Mouse (Mus musculus) heart, embryonic 14.5 days (tissue): Measurements from ENCODE around the gene Kirrel3. TPM values are rescaled to one million over a fixed set of nuclear protein-coding genes. Genes with fewer than 3 reads are reported as not detected.
A peak's percentile ranks its signal among the peaks of the same experiment; 100 is the strongest.

Experiments
- ATAC-seq: fragments of 200-750 bp; cut with Nextera tagmentation; 2 replicates; pipeline ENCODE4 v1.8.0; 2017; ENCODE audit warnings: low read depth, moderate TSS enrichment; ENCODE audit not compliant: insufficient number of reproducible peaks, insufficient read depth, low FRiP score
- H3K27ac ChIP-seq, 2 experiments: fragments of 200-500 bp in 1 of 2; fragments of 300-500 bp in 1 of 2; sonication (generic) in 1 of 2; replicated peaks in 1 of 2; 2 replicates each; pipeline ENCODE4 v1.5.1; 2012 to 2014; ENCODE audit warnings: low read depth in 2 of 2, low read length in 2 of 2, control low read depth in 1 of 2, mild to moderate bottlenecking in 1 of 2, mixed read lengths in 1 of 2; ENCODE audit not compliant: control insufficient read depth in 1 of 2, insufficient read depth in 1 of 2
- H3K27me3 ChIP-seq: fragments of 300-500 bp; sonication (generic); 2 replicates; pipeline ENCODE4 v1.6.1; 2014; ENCODE audit warnings: mild to moderate bottlenecking, low read length, control low read depth; ENCODE audit not compliant: control insufficient read depth, insufficient read depth
- H3K36me3 ChIP-seq: fragments of 300-500 bp; sonication (generic); 2 replicates; pipeline ENCODE4 v1.6.1; 2014; ENCODE audit warnings: mild to moderate bottlenecking, control low read depth, low read length, mixed read lengths; ENCODE audit not compliant: control insufficient read depth, insufficient read depth
- H3K4me1 ChIP-seq, 2 experiments: fragments of 200-500 bp in 1 of 2; fragments of 300-500 bp in 1 of 2; sonication (generic) in 1 of 2; 2 replicates each; pipeline ENCODE4 v1.6.1; 2012 to 2014; ENCODE audit warnings: low read length in 2 of 2, control low read depth in 1 of 2, mixed read lengths in 1 of 2; ENCODE audit not compliant: control insufficient read depth in 2 of 2, insufficient read depth in 2 of 2
- H3K4me2 ChIP-seq: fragments of 300-500 bp; sonication (generic); 2 replicates; pipeline ENCODE4 v1.6.1; 2014; ENCODE audit warnings: mild to moderate bottlenecking, low read length
- H3K4me3 ChIP-seq, 2 experiments: fragments of 200-500 bp in 1 of 2; fragments of 300-500 bp in 1 of 2; sonication (generic) in 1 of 2; 2 replicates each; pipeline ENCODE4 v1.5.1; 2012 to 2014; ENCODE audit warnings: low read length in 2 of 2, mild to moderate bottlenecking in 2 of 2, control low read depth in 1 of 2, low read depth in 1 of 2, moderate library complexity in 1 of 2; ENCODE audit not compliant: control insufficient read depth in 1 of 2, insufficient read depth in 1 of 2
- H3K9ac ChIP-seq: fragments of 300-500 bp; sonication (generic); 2 replicates; pipeline ENCODE4 v1.6.1; 2014; ENCODE audit warnings: mild to moderate bottlenecking, low read length
- H3K9me3 ChIP-seq: fragments of 300-500 bp; sonication (generic); 2 replicates; pipeline ENCODE4 v1.6.1; 2016; ENCODE audit warnings: low read length, control low read depth; ENCODE audit not compliant: control insufficient read depth
- WGBS: fragments of 180-500 bp; shearing (Covaris S2); extraction: QIAGEN DNeasy Blood & Tissue Kit; methylation state at CpG from one replicate; pipeline ENCODE4 v1.1.7; 2014; 5-methylcytosine and 5-hydroxymethylcytosine counted together
- polyA plus RNA-seq: library from polyadenylated mRNA; unstranded; fragments of >200 nt; fragmentation: Nextera tagmentation; extraction: Ambion mirVana; gene quantifications from 2 replicates; pipeline ENCODE4 v1.2.1, GENCODE M21; 2014

Gene Kirrel3
- 0.81 and 1.0 TPM in 2 replicates for polyA plus RNA-seq

DNA sequence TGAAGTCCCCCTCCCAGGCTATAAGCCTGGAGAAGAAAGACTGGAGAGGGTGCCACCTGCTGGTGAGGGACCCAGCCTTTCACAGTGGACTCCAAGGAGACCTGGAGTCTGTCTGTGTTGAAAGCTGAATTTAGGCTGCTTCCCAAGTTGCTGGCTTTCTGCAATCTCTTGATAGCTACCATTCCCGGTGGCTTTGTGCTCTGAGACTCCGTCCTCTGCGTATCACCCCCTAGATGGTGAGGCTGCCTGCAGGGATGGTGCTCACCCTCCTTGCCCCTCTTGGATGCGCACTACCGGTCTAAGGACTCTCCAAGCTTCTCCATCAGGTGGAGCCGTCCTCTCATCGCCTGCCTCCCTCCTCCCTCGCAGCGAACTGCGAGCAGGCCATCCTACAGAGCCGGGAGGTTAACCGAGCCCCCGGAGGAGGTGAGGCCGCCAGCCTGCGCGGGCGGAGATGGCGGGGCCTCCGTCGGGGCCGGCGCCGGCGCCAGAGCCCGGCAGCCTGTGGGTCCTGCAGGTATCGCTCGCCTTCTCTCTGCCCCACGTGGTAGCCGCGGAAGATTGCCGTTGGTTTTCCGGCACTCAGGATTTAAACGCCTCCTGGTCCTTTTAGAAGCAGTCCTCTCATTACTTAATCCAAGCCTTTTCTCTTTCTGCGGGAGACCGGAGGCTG is at the start of gene Kirrel3:
Gene Kirrel3 (plus strand): TSS at position 136 of the 673 bp plus-strand sequence.
- peaks cover 4 to 5% of the 10 kb centered on the region in 2 experiments; a peak in 1 of 4 replicates for H3K4me1 ChIP-seq
- 0% methylated on average over 35 of the region's 35 CpGs for WGBS

DNA sequence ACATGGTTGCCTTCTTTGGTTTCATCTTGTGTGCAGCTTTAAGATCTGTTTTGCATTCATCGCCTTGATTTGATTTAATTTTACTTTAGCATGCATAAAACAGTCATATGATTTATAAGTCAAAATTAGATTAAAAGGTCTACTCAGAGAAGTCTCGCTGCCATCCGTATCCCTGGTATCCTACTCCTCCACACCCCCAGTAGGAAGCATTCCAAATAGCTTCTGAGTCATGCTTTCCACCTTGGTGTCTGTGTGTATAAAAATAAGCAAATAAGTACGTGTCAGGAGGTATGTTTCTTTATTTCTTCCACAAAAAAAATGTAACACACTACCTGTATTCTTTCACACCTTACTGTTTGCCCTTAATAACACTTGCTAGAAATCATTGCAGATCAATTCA is 45.0 kb upstream of the Kirrel3 start:
- WGBS = 68% methylated on average over 4 of the region's 4 CpGs
- Histone ChIP-seq H3K4me1 (no peaks in the 10 kb centered on the region), H3K9ac (no peak overlapping the region), H3K9me3 (no peaks in the 10 kb centered on the region), H3K4me3 (no peak overlapping the region), H3K4me2 (no peak overlapping the region), H3K36me3 (no peaks in the 10 kb centered on the region), H3K27me3 (no peaks in the 10 kb centered on the region), H3K27ac (no peak overlapping the region)
- ATAC-seq = no peak

More for the DNA sequence above, at the start of gene Kirrel3:
- Histone ChIP-seq H3K9ac (peak within 1 kb of the TSS; percentile 35), H3K27ac (no peak within 1 kb of the TSS), H3K4me3 (peak within 1 kb of the TSS; percentile 33 to 43), H3K9me3 (no peaks in the 10 kb centered on the region), H3K4me2 (peak within 1 kb of the TSS; percentile 78), H3K27me3 (peaks cover 61% of the 10 kb centered on the region), H3K36me3 (no peaks in the 10 kb centered on the region)
- ATAC-seq = no peak

DNA sequence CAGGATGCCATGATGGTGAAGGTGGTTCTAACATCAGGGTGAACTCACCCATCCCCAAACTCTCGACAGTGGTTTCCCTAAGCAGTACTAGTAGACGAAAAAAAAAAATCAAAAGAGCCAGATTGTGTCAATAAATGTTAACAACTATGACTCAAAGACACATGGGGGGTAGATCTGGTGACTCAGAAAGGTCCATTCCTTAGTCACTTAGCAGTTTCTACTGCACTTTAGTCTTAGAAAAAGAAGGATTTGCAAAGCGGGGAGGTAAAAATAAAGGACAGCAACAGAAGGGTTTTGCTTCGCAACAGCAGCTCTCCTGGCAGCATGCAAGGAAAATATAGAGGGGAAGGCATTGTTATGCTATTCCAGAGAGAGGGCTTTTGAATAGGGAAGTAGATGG is 41.7 kb upstream of the Kirrel3 start:
- H3K27me3 ChIP-seq = no peaks in the 10 kb centered on the region
- no peaks in the 10 kb centered on the region for H3K36me3 ChIP-seq
- H3K4me3 ChIP-seq = no peak overlapping the region
- no peak for ATAC-seq
- H3K9ac ChIP-seq = no peak overlapping the region
- no peaks in the 10 kb centered on the region for H3K9me3 ChIP-seq
- H3K4me2 ChIP-seq = no peak overlapping the region
- peaks cover 3 to 4% of the 10 kb centered on the region in 2 experiments; a peak in 1 of 4 replicates for H3K4me1 ChIP-seq
- 64% methylated on average over 4 of the region's 4 CpGs for WGBS
- no peak overlapping the region for H3K27ac ChIP-seq

DNA sequence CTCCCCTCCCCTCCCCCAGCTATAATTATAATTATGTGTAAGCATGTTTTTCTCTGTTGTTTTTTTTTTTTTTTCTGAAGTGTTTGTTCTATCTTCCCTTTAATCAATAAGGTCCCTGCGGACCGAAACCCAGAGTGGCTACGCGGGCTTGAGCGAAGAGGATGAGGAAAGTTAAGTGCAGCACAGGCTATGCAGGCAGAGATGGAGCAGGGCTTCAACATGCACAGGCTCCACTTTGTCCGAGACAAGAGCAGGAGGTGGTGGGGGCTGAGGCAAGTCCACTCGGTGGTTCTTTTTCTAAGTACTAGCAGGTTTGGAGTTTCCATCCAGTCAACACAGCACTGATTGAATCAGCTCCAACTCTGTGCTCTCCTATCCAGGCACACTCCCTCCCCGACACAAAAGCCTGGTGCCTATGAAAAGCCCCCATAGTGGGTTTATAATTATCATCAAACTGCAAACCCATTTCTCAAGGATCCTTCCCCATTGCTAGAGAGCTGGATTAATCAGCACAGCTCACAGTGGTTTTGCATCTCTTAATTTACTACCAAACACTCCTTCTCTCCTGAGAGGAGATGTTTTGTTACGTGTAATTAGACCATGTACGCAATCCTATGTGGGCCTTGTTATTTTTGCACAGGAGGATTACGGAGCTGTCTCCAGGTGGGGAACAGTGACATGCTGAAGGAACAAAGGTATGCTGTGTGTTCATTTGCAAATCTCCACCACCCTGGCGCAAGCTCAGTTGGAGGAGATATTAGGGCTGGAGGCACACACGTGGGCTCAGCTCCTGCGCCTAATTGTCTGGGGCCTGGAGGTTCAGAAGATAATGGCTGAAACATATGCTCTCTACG is 39.0 kb upstream of the Kirrel3 start:
- Histone ChIP-seq H3K9me3 (no peaks in the 10 kb centered on the region), H3K4me1 (peaks cover 3 to 4% of the 10 kb centered on the region in 2 experiments; a peak in 1 of 4 replicates), H3K9ac (no peak overlapping the region), H3K4me3 (no peak overlapping the region), H3K27me3 (no peaks in the 10 kb centered on the region), H3K27ac (no peak overlapping the region), H3K4me2 (no peak overlapping the region), H3K36me3 (no peaks in the 10 kb centered on the region)
- WGBS = 79% methylated on average over 15 of the region's 15 CpGs
- ATAC-seq = no peak

DNA sequence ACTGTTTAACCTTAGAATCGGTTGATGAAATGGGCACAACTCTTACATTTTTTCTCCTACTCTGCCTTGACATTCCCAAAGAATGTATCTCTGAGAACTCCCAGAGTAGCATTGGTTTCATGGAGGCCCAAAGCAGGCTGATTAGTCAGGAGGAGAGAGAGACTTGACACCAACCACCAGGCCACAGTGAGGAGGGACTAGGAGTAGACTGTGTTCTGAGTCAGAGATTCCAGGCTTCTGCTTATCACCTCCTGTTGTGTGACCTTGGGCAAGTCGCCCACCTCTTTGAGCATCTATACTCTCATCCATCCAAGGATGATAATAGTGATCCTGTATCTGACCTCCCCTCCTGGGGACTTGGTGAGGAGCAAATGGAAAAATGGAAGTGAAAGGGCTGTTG is 38.0 kb upstream of the Kirrel3 start:
- no peak overlapping the region for H3K4me3 ChIP-seq
- no peaks in the 10 kb centered on the region for H3K9me3 ChIP-seq
- H3K27me3 ChIP-seq = no peaks in the 10 kb centered on the region
- H3K4me1 ChIP-seq = peaks cover 3 to 4% of the 10 kb centered on the region in 2 experiments; a peak in 1 of 4 replicates
- H3K36me3 ChIP-seq = no peaks in the 10 kb centered on the region
- WGBS = 76% methylated on average over 2 of the region's 2 CpGs
- H3K4me2 ChIP-seq = no peak overlapping the region
- ATAC-seq = no peak
- H3K9ac ChIP-seq = no peak overlapping the region
- H3K27ac ChIP-seq = no peak overlapping the region

DNA sequence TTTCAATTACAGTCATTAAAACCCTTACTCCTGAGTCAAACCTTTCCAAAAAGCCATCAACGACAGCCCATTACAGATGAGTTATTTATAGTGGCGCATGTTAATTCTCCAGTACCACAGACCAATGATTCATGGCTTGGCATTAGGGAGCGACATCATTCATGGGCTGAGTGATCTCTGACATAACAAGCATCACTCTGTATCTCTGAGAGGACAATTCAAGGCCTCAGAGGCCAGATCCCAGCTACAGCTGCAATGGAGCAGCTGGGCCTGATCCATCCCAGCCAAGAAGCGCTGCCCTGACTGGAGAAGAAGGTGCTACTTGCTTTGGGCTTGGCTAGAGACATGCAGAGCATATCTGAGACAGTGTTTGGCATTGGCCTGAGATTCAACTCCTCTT is 37.2 kb upstream of the Kirrel3 start:
- 60% methylated on average over 4 of the region's 4 CpGs for WGBS
- ATAC-seq = no peak
- no peak overlapping the region; a peak in 1 of 4 replicates for H3K27ac ChIP-seq

DNA sequence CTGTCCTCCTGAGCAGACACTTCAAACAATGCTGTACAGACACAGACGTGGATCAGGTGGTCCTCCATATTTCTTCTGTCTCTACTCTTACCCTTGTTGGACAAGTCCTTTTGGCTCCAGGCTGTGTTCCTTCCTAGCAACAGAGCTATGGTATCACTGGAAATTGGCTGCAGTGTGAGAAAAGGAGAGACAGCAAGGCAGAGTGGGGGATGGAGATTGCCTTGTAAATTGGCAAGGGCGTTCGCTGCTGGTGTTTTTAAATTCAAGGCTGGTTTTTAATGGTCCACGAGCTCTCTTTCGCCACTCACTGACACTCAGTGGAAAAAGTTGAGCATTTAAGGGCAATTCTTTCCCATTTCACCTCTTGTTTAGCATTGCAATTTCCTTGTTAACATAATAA is 27.5 kb upstream of the Kirrel3 start:
- 71% methylated on average over 5 of the region's 5 CpGs for WGBS
- Histone ChIP-seq H3K36me3 (no peaks in the 10 kb centered on the region), H3K27me3 (no peaks in the 10 kb centered on the region)

More for the DNA sequence above, 37.2 kb upstream of the Kirrel3 start:
- H3K4me3 ChIP-seq = no peak overlapping the region
- H3K27me3 ChIP-seq = no peaks in the 10 kb centered on the region
- no peaks in the 10 kb centered on the region for H3K9me3 ChIP-seq
- no peak overlapping the region for H3K4me2 ChIP-seq
- H3K36me3 ChIP-seq = no peaks in the 10 kb centered on the region
- H3K9ac ChIP-seq = no peak overlapping the region
- peaks cover 3 to 4% of the 10 kb centered on the region in 2 experiments; a peak in 1 of 4 replicates for H3K4me1 ChIP-seq

More for the DNA sequence above, 27.5 kb upstream of the Kirrel3 start:
- H3K9ac ChIP-seq = no peak overlapping the region
- ATAC-seq = no peak
- no peaks in the 10 kb centered on the region for H3K9me3 ChIP-seq
- no peak overlapping the region for H3K27ac ChIP-seq
- no peaks in the 10 kb centered on the region for H3K4me1 ChIP-seq
- no peak overlapping the region for H3K4me3 ChIP-seq
- no peak overlapping the region for H3K4me2 ChIP-seq
